Mouse (Mus musculus) liver, embryonic 12.5 days (tissue): ENCODE results near the gene Plpp2. TPM values are rescaled to one million over a fixed set of nuclear protein-coding genes. Genes with fewer than 3 reads are reported as not detected.

Experiments
- ATAC-seq: fragments of 200-750 bp; cut with Nextera tagmentation; 2 replicates; pipeline ENCODE4 v1.8.0; 2017; ENCODE audit warnings: moderate number of reproducible peaks, mild to moderate bottlenecking, moderate library complexity
- H3K27ac ChIP-seq: fragments of 300-500 bp; sonication (generic); 2 replicates; pipeline ENCODE4 v1.5.1; 2016; ENCODE audit warnings: mild to moderate bottlenecking
- H3K27me3 ChIP-seq: fragments of 300-500 bp; sonication (generic); replicated peaks from 2 replicates; pipeline ENCODE4 v1.6.1; 2016; ENCODE audit warnings: mild to moderate bottlenecking, moderate library complexity
- H3K36me3 ChIP-seq: fragments of 300-500 bp; sonication (generic); 2 replicates; pipeline ENCODE4 v1.6.1; 2016; ENCODE audit warnings: mild to moderate bottlenecking, moderate library complexity
- H3K4me1 ChIP-seq: fragments of 300-500 bp; sonication (generic); 2 replicates; pipeline ENCODE4 v1.6.1; 2016
- H3K4me2 ChIP-seq: fragments of 300-500 bp; sonication (generic); 2 replicates; pipeline ENCODE4 v1.6.1; 2016; ENCODE audit warnings: mild to moderate bottlenecking, moderate library complexity
- H3K4me3 ChIP-seq: fragments of 300-500 bp; sonication (generic); 2 replicates; pipeline ENCODE4 v1.5.1; 2016; ENCODE audit warnings: mild to moderate bottlenecking, moderate library complexity
- H3K9ac ChIP-seq: fragments of 300-500 bp; sonication (generic); 2 replicates; pipeline ENCODE4 v1.6.1; 2016; ENCODE audit warnings: mild to moderate bottlenecking, moderate library complexity
- H3K9me3 ChIP-seq: fragments of 300-500 bp; sonication (generic); replicated peaks from 2 replicates; pipeline ENCODE4 v1.6.1; 2016; ENCODE audit warnings: mild to moderate bottlenecking, moderate library complexity
- WGBS: fragments of 180-500 bp; shearing (Covaris S2); methylation state at CpG from one replicate; pipeline ENCODE4 v1.1.7; 2016; ENCODE audit not compliant: insufficient replicate concordance; 5-methylcytosine and 5-hydroxymethylcytosine counted together
- polyA plus RNA-seq: library from polyadenylated mRNA; unstranded; fragments of >200 nt; fragmentation: Nextera tagmentation; extraction: Ambion mirVana; gene quantifications from 2 replicates; pipeline ENCODE4 v1.2.1, GENCODE M21; 2016

Plpp2 gene
- polyA plus RNA-seq, 1 experiment from 2014 or later: 19.9 TPM

DNA sequence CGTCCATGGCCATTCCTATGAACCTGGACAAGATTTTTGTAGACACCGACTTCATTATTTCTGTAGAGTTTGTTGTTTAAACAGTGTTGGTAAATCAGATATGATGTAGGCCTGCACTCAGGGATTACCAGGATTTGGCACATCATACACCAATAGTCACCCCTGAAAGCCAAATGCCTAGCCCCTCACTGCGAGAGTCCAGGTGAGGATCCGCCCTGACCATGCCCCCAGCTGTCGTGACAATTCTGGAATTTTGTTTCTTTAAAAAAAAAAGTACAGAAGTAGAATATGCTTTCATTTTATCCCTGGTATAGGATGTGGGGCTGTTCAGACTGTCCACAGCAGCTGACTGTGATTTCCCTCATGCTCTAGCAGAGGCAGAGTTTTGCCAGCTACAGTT, 36.3 kb upstream of the Plpp2 start:
- Histone ChIP-seq H3K9me3 (no peaks in the 10 kb centered on the region), H3K9ac (no peak overlapping the region), H3K27me3 (no peaks in the 10 kb centered on the region), H3K36me3 (no peaks in the 10 kb centered on the region), H3K4me3 (no peak overlapping the region), H3K4me1 (no peaks in the 10 kb centered on the region), H3K27ac (no peak overlapping the region), H3K4me2 (no peak overlapping the region)
- 68% methylated on average over 5 of the region's 5 CpGs for WGBS
- no peak for ATAC-seq

DNA sequence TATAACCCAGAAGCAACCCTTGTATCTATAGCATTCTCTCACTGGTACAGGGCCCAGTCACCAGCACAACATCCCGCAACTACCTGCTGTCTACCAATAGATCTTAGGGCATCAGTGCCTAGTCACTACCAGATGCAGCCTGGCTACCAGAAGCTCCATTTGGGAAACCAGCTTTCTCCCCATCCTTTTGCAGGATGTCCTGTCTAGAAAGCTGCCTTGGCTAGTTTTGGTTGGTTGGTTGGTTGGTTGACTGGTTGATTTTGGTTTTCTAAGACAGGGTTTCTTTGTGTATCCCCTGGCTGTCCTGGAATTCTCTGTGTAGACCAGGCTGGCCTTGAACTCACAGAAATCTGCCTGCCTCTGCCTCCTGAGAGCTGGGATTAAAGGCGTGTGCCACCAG, 26.1 kb upstream of the Plpp2 start:
- WGBS: 75% methylated on average over 2 of the region's 2 CpGs
- no peak overlapping the region for H3K9ac ChIP-seq
- H3K27ac ChIP-seq: no peak overlapping the region
- ATAC-seq: no peak
- peaks cover 6% of the 10 kb centered on the region; the same call in 1 of the 2 replicates for H3K4me1 ChIP-seq
- H3K9me3 ChIP-seq: no peaks in the 10 kb centered on the region
- no peak overlapping the region for H3K4me2 ChIP-seq
- no peaks in the 10 kb centered on the region for H3K36me3 ChIP-seq
- H3K4me3 ChIP-seq: no peak overlapping the region
- peaks cover 13% of the 10 kb centered on the region for H3K27me3 ChIP-seq

DNA sequence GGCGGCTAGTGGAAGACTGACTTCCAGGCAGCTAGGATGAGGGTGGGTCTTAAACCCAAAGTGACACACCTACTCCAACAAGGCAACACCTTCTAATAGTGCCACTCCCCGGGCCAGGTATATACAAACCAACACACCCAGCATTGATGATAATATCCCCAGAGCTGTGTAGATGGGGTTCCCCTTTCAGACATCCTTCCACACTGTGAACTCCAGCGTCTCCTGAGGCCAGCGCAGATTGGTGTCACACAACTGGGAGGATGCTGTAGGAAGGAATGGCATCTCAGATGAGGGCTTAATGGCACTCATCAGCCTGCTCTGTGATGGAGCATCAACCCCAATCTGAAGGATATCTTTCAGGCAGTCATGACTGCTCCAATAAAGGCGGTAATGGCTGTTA, 23.9 kb upstream of the Plpp2 start:
- WGBS: 81% methylated on average over 5 of the region's 5 CpGs
- Histone ChIP-seq H3K27me3 (peaks cover 13% of the 10 kb centered on the region), H3K9me3 (no peaks in the 10 kb centered on the region), H3K4me1 (peaks cover 26% of the 10 kb centered on the region), H3K36me3 (no peaks in the 10 kb centered on the region), H3K27ac (no peak overlapping the region), H3K4me3 (no peak overlapping the region), H3K9ac (no peak overlapping the region), H3K4me2 (no peak overlapping the region)
- ATAC-seq: no peak

DNA sequence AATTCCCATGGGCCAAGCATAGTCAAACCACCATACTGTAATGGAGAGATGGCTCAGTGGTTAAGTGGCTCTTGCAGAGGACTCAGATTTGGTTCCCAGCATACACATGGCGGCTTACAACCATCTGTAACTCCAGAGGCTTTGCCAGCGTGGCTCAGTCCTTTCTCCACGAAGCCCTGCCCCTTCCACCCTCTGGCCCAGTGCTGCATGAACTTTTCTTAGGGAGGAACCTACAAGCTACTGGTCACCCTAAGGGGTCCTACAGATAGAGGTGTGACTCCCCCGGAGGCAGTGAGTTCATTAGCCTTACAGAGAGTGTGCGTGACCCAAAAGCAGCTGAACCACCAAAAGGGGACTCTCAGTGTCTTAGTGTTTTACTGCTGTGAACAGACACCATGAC, 23.4 kb upstream of the Plpp2 start:
- Histone ChIP-seq H3K9ac (no peak overlapping the region), H3K36me3 (no peaks in the 10 kb centered on the region), H3K27ac (no peak overlapping the region), H3K4me1 (peaks cover 31% of the 10 kb centered on the region), H3K9me3 (no peaks in the 10 kb centered on the region), H3K4me2 (no peak overlapping the region), H3K4me3 (no peak overlapping the region), H3K27me3 (peaks cover 13% of the 10 kb centered on the region)
- no peak for ATAC-seq
- WGBS: 64% methylated on average over 5 of the region's 5 CpGs

DNA sequence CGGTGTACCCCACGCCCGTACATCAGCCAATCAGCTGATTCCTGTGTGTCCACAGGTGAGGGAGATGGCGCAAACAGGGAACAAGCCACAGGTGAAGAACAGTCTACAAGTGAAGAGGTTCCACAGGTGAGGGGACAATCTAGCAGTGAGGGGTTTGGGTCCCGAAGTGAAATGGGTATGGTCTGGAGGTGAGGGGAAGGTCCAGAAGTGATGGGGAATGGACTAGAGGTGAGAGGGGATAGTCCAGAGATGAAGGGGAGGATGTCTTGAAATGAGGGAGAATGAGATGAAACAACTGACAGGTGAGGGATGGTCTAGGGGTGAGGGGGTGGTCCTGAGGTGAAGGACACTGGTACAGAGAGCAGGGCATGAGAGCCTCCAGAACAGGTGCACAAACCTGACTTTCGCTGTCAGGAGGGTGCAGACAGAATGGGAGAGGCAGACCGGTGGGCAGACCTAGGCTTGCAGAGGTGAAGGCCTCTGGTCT, 21.7 kb upstream of the Plpp2 start:
- Histone ChIP-seq H3K9me3 (no peaks in the 10 kb centered on the region), H3K9ac (peak overlapping the region; percentile 80; the same call in 1 of the 2 replicates), H3K36me3 (peaks cover 5% of the 10 kb centered on the region), H3K4me3 (peak overlapping the region; percentile 79), H3K4me1 (peaks cover 33% of the 10 kb centered on the region), H3K4me2 (peak overlapping the region; percentile 89), H3K27ac (no peak overlapping the region), H3K27me3 (peaks cover 13% of the 10 kb centered on the region)
- 27% methylated on average over 7 of the region's 7 CpGs for WGBS
- peak; percentile 24; the same call in 1 of the 2 replicates for ATAC-seq

DNA sequence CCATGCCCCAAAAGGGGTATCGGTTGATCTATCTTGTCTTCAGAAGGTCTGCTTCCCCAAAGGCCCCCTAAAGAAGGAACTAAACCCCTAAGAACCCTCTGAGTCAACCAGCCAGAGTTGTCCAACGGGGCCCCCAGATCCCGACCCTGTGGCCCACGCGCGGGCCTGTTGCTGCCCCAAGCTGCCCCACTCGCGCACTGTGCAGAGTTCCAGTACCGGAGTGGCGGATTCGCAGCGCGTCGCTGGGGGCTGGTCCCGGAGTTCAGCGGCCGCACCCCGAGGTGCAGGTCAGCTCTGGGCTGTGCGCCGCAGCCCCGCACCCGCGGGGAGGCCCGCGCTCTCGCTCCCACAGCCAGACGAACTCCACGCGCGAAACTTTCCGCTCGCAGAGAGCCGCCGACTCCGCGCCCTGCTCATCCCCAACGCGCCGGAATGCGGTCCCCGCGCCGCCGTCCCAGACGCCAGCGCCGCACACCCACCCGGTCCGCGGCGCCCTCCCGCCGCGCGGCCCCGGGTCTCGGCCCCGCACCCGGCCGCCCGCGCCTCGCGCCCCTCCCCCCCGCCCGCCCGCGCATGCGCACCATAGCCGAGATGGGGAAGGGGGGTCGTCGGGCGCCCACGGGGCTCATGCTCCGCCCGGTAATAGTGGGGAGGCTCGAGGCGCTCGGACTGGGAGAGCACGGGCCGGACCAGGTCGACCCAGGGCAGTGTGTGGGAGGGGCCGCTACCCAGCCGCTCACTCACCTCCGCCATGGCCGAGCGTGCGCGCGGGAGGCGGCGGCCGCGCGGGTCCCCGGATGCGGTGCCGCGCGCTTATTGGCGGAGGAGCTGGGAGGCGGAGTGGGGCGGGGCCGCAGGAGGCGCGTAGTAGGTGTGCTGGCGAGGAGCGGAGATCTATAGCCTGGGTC, 21.0 kb upstream of the Plpp2 start, which contains the start of gene Mier2:
TSS of gene Mier2 (minus strand) at position 870 of the 908 bp plus-strand sequence.
- Histone ChIP-seq H3K4me1 (peaks cover 33% of the 10 kb centered on the region), H3K4me2 (peak within 1 kb of the TSS; percentile 89), H3K4me3 (peak within 1 kb of the TSS; percentile 79), H3K27ac (peak within 1 kb of the TSS; percentile 60), H3K9me3 (no peaks in the 10 kb centered on the region), H3K9ac (peak within 1 kb of the TSS; percentile 80), H3K36me3 (peaks cover 12% of the 10 kb centered on the region), H3K27me3 (peaks cover 13% of the 10 kb centered on the region)
- peak; percentile 75 for ATAC-seq
- WGBS: under 1% methylated on average over 101 of the region's 108 CpGs

DNA sequence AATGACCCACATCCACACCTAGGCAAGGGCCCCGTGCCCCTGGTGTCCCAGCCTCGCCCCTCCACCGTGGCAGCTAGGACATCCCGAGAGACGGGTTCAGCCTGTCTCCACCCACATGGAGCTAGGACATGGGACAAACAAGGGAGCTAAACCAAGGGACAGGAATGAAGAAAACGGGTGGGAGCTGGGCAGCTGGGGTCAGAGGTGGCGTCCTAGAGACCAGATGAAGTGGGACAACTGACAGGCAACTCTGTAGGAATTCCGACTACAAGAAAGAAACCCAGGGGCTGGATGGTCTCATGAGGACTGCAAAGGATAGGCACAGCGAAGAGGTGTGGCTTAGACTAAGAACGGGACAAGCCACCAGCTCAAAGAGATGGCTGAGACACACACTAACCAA, 20.1 kb upstream of the Plpp2 start:
- H3K27ac ChIP-seq: no peak overlapping the region
- peak overlapping the region; percentile 89 for H3K4me2 ChIP-seq
- H3K27me3 ChIP-seq: peaks cover 13% of the 10 kb centered on the region
- WGBS: 35% methylated on average over 10 of the region's 10 CpGs
- H3K4me1 ChIP-seq: peaks cover 33% of the 10 kb centered on the region
- H3K4me3 ChIP-seq: peak overlapping the region; percentile 79
- H3K9me3 ChIP-seq: no peaks in the 10 kb centered on the region
- ATAC-seq: no peak
- peaks cover 21% of the 10 kb centered on the region for H3K36me3 ChIP-seq
- H3K9ac ChIP-seq: peak overlapping the region; percentile 80

DNA sequence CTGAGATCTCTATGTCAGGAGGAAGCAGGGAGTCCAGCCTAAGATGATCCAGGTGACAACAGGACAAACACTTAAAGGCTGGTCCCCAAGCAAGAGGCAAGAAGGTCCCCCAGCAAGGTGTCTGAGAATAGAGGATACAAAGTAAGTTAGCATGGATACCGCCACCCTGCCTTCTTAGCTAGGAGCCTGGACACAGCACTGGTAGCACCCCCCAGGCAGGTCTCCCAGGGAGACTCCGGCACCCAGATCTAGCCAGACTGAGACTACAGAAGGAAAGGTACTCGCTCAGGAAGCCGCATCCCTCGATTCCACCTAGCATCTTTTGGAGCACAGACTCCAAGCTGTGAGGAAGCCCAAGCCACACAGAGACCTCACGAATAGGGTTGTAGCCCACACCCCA, 19.6 kb upstream of the Plpp2 start:
- Histone ChIP-seq H3K36me3 (peaks cover 26% of the 10 kb centered on the region), H3K27me3 (peaks cover 13% of the 10 kb centered on the region), H3K27ac (no peak overlapping the region), H3K9me3 (no peaks in the 10 kb centered on the region), H3K9ac (no peak overlapping the region), H3K4me3 (no peak overlapping the region), H3K4me1 (peaks cover 33% of the 10 kb centered on the region), H3K4me2 (peak overlapping the region; percentile 89)
- ATAC-seq: no peak
- 78% methylated on average over 6 of the region's 6 CpGs for WGBS

DNA sequence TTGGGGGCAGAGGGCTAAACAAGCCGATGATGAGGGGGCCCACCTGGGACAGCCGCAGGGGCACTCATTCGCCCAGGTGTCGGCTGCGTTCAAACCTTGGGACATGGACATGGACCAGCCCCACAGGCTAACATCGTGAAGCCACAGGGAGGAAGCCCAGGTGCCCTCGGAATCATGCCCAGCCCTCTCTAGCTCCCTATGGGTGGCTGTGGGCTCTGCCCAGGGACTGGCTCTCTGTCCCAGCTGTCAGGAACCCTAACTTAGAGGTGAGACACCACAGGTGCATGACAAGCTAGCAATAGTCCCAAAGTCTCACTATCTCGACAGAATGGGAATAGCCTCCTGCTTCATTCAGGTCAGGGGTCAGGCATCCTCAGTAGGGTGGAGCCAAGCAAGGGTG, 18.9 kb upstream of the Plpp2 start:
- no peak overlapping the region for H3K4me3 ChIP-seq
- peaks cover 33% of the 10 kb centered on the region for H3K4me1 ChIP-seq
- WGBS: 69% methylated on average over 8 of the region's 8 CpGs
- H3K9ac ChIP-seq: no peak overlapping the region; the same call in 1 of the 2 replicates
- peaks cover 13% of the 10 kb centered on the region for H3K27me3 ChIP-seq
- H3K9me3 ChIP-seq: no peaks in the 10 kb centered on the region
- ATAC-seq: no peak
- H3K4me2 ChIP-seq: 0 out of 2 replicates have a peak overlapping the region, but pooled peaks have one; percentile 89
- peaks cover 33% of the 10 kb centered on the region for H3K36me3 ChIP-seq
- no peak overlapping the region for H3K27ac ChIP-seq

DNA sequence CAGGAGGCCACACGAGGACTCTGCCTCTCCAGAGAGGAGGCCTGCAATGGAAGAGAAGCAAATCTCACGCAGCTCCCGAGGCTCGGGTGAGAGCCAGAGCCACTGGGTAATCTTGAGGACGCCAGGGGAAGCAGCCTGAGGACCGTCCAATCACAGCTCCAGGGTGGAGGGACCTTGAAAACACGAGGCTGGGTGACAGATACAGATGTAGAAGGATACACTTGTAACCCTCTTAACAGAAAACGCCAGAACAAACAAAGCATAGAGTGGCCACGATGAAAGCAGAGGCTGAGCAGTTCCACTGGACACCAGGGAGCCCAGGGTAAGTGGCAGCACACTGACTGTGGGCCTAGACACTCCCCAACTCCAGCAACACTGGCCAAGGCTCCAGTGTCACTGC, 16.8 kb upstream of the Plpp2 start:
- peaks cover 32% of the 10 kb centered on the region for H3K4me1 ChIP-seq
- ATAC-seq: no peak
- H3K9ac ChIP-seq: no peak overlapping the region
- peaks cover 6% of the 10 kb centered on the region for H3K27me3 ChIP-seq
- no peak overlapping the region for H3K4me2 ChIP-seq
- no peak overlapping the region for H3K4me3 ChIP-seq
- H3K27ac ChIP-seq: no peak overlapping the region
- H3K36me3 ChIP-seq: peaks cover 55% of the 10 kb centered on the region
- H3K9me3 ChIP-seq: no peaks in the 10 kb centered on the region
- WGBS: 69% methylated on average over 9 of the region's 9 CpGs

DNA sequence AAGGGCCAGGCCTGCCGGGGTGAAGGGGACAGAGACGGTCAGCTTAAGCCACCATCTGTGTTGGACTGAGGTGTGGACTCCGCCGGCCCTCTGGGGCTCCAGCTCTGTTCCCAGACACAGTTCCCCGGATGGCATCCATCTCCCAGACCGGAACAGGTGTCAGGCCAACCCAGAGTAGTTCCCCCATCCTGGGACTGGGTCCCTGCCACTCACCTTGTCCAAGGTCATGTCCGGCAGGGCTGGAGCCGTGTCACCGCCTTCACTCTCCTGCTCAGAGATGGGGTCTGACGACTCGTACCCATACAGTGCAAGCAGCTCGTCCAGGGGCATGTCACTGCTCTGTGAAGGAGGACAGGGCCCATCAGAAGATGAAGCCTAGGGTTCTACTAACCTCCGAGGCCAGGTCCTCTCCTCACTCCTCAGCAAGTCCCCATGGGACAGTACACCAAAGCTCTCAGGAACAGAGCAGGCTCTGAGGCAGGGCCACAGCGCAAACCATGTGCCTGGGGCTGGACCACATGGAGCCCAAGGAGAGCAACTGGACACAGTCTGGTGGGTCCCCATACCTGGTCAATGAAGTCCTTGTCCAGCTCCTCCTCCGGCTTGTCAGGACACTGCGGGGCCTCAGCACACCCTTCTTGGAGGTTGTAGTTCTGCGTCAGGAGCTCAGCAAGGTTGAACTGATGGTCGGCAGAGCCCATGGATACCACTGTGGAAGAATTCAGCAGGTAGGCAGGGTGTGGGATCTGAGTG, 15.6 kb upstream of the Plpp2 start:
- H3K36me3 ChIP-seq: peaks cover 67% of the 10 kb centered on the region
- H3K4me2 ChIP-seq: no peak overlapping the region
- H3K27me3 ChIP-seq: no peaks in the 10 kb centered on the region
- peaks cover 24% of the 10 kb centered on the region for H3K4me1 ChIP-seq
- no peak overlapping the region for H3K4me3 ChIP-seq
- ATAC-seq: no peak
- 88% methylated on average over 18 of the region's 18 CpGs for WGBS
- no peak overlapping the region for H3K9ac ChIP-seq
- no peak overlapping the region for H3K27ac ChIP-seq
- no peaks in the 10 kb centered on the region for H3K9me3 ChIP-seq

DNA sequence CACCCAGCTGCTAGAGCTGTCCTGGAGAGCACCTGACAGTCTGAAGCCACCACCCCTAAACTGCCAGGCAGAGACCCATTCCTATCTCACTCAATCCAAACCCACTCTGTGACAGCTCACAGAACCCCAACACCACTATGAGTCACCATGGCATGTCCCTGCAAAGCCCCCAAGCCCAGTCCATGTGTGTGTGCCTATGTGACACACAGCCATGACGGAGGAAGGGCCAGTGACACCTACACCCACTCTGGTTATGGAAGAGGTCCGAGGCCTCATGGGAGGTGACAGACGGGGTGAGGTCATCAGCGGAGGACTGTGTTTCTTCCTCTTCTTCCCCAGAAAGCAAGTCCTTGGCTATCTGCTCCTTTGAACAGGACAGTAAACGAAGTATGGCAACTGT, 14.9 kb upstream of the Plpp2 start:
- no peak overlapping the region for H3K4me3 ChIP-seq
- WGBS: 74% methylated on average over 5 of the region's 5 CpGs
- no peaks in the 10 kb centered on the region for H3K27me3 ChIP-seq
- no peak for ATAC-seq
- H3K9me3 ChIP-seq: no peaks in the 10 kb centered on the region
- H3K36me3 ChIP-seq: peaks cover 73% of the 10 kb centered on the region
- H3K4me2 ChIP-seq: no peak overlapping the region
- H3K4me1 ChIP-seq: peaks cover 18% of the 10 kb centered on the region
- H3K27ac ChIP-seq: no peak overlapping the region
- no peak overlapping the region for H3K9ac ChIP-seq
